Mouse (Mus musculus) ES-E14 (cell line): Measurements from ENCODE around the gene Nrap. TPM values are rescaled to one million over a fixed set of nuclear protein-coding genes. Genes with fewer than 3 reads are reported as not detected.

Experiments
- DNase-seq: peaks from one replicate; pipeline ENCODE4 v3.0.0-alpha.2; 2013; ENCODE audit warnings: low read depth, low spot score
- H3K27ac ChIP-seq: 2 replicates; pipeline ENCODE4 v1.5.1; 2012; ENCODE audit warnings: low read depth, mild to moderate bottlenecking, low read length, moderate library complexity, mixed read lengths; ENCODE audit not compliant: poor library complexity, insufficient read depth, severe bottlenecking
- H3K36me3 ChIP-seq: 2 replicates; pipeline ENCODE4 v1.6.1; 2012; ENCODE audit warnings: mild to moderate bottlenecking, low read length, moderate library complexity, mixed read lengths; ENCODE audit not compliant: control insufficient read depth, poor library complexity, insufficient read depth, severe bottlenecking
- H3K4me1 ChIP-seq, 2 experiments: fragments of 150-350 bp in 1 of 2; sonication (generic) in 1 of 2; 2 replicates each; pipeline ENCODE4 v1.6.1; 2012; ENCODE audit warnings: low read length in 2 of 2, mild to moderate bottlenecking in 1 of 2, mixed read lengths in 1 of 2; ENCODE audit not compliant: control insufficient read depth in 2 of 2, insufficient read depth in 2 of 2, poor library complexity in 1 of 2
- H3K4me3 ChIP-seq, 2 experiments: fragments of 150-350 bp in 1 of 2; sonication (generic) in 1 of 2; 2 replicates each; pipeline ENCODE4 v1.5.1; 2012; ENCODE audit warnings: low read length in 2 of 2, low read depth in 1 of 2, mild to moderate bottlenecking in 1 of 2, mixed read lengths in 1 of 2; ENCODE audit not compliant: insufficient read depth in 1 of 2, poor library complexity in 1 of 2, severe bottlenecking in 1 of 2
- H3K9ac ChIP-seq: 2 replicates; pipeline ENCODE4 v1.6.1; 2012; ENCODE audit warnings: low read depth, mild to moderate bottlenecking, low read length, mixed read lengths; ENCODE audit not compliant: poor library complexity, insufficient read depth, severe bottlenecking
- H3K9me3 ChIP-seq: fragments of 150-350 bp; sonication (generic); 2 replicates; pipeline ENCODE4 v1.6.1; 2012; ENCODE audit warnings: low read depth, mild to moderate bottlenecking, low read length; ENCODE audit not compliant: control insufficient read depth, insufficient read depth
- CHD2 ChIP-seq: IDR thresholded peaks from 2 replicates; pipeline ENCODE4 v1.6.1; 2014; ENCODE audit warnings: mild to moderate bottlenecking, low read depth, low read length, inconsistent platforms
- HCFC1 ChIP-seq: IDR thresholded peaks from 2 replicates; pipeline ENCODE4 v1.6.1; 2012; ENCODE audit warnings: low read length, inconsistent platforms, borderline replicate concordance; ENCODE audit not compliant: insufficient read depth
- MAFK ChIP-seq: IDR thresholded peaks from 2 replicates; pipeline ENCODE4 v1.6.1; 2014; ENCODE audit warnings: mild to moderate bottlenecking, low read depth, low read length, inconsistent platforms; ENCODE audit not compliant: insufficient read depth
- ZC3H11A ChIP-seq: IDR thresholded peaks from 2 replicates; pipeline ENCODE4 v1.6.1; 2012; ENCODE audit warnings: low read depth, mild to moderate bottlenecking, inconsistent platforms, low read length, borderline replicate concordance
- ZNF384 ChIP-seq: IDR thresholded peaks from 2 replicates; pipeline ENCODE4 v1.6.1; 2012; ENCODE audit warnings: low read depth, low read length, inconsistent platforms
- in situ Hi-C, 2 experiments: fragments of 600-800 bp; cut with MboI; formaldehyde crosslinking; loops; one replicate each; pipeline ENCODE4 v1.15.1; 2025; ENCODE audit warnings: low sequenced_read_pairs in 2 of 2, inconsistent platforms in 1 of 2; ENCODE audit not compliant: unreplicated experiment in 2 of 2
- total RNA-seq: library from RNA; depleted of rRNA; stranded (reverse); fragments of 300-350 nt; gene quantifications from 2 replicates; pipeline ENCODE4 v1.2.3, GENCODE M21; 2012

Nrap gene
- total RNA-seq, 1 experiment: 0.09 TPM

- Histone ChIP-seq H3K36me3 (no peaks in the 10 kb centered on the region), H3K9me3 (no peaks in the 10 kb centered on the region), H3K27ac (no peak overlapping the region), H3K4me1 (no peaks in the 10 kb centered on the region), H3K4me3 (no peak overlapping the region), H3K9ac (no peak overlapping the region)
- in situ Hi-C loops: no loop called here
- no peak for TF ChIP-seq ZC3H11A
- TF ChIP-seq ZNF384: no peak
- TF ChIP-seq HCFC1: no peak
- no peak for DNase-seq
These were observed 42.9 kb upstream of the Nrap start for GRCm38 (mm10) chr19:56432706-56433105.

DNA sequence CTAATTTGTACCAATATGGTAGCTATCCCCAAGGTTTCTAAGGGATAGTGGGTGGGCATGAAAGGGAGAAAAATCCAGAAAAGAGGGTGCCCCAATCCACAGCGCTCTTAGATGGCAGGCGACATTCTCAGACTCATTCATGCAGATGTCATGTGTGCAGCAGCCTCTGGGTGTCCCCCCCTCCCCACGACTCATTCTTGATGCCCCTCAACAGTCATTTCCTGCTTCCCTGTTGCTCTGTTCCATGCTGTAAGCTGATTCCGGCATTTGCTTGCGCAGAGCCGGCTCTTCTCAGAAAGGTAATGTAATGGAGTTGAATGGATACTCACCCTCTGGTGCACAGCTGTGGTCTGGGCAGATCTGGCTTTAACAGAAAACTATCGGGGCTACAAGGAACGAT is 40.5 kb upstream of the Nrap start:
- Histone ChIP-seq H3K27ac (no peak overlapping the region), H3K9ac (no peak overlapping the region), H3K9me3 (no peaks in the 10 kb centered on the region), H3K4me1 (no peaks in the 10 kb centered on the region), H3K4me3 (no peak overlapping the region), H3K36me3 (no peaks in the 10 kb centered on the region)
- no peak for DNase-seq
- in situ Hi-C loops: no loop called here
- no peak for TF ChIP-seq HCFC1
- TF ChIP-seq ZC3H11A: peak; percentile 13; the same call in 1 of the 2 replicates
- TF ChIP-seq MAFK: no peak

- Histone ChIP-seq H3K4me1 (peaks cover 0 to 4% of the 10 kb centered on the region in 2 experiments; a peak in 1 of 4 replicates), H3K9me3 (no peaks in the 10 kb centered on the region), H3K36me3 (no peaks in the 10 kb centered on the region), H3K9ac (no peak overlapping the region), H3K4me3 (no peak overlapping the region), H3K27ac (no peak overlapping the region)
- no peak for DNase-seq
- in situ Hi-C loops: no loop called here
- TF ChIP-seq CHD2 (no peak), ZNF384 (no peak), ZC3H11A (no peak), MAFK (no peak), HCFC1 (no peak)
These were observed 35.7 kb upstream of the Nrap start for GRCm38 (mm10) chr19:56425492-56425891.

- H3K27ac ChIP-seq: no peak overlapping the region
- H3K36me3 ChIP-seq: no peaks in the 10 kb centered on the region
- DNase-seq: no peak
- no peaks in the 10 kb centered on the region for H3K9me3 ChIP-seq
- peaks cover 0 to 4% of the 10 kb centered on the region in 2 experiments; a peak in 1 of 4 replicates for H3K4me1 ChIP-seq
- TF ChIP-seq HCFC1 (no peak), ZNF384 (no peak), ZC3H11A (no peak), CHD2 (no peak), MAFK (no peak)
- in situ Hi-C loops: no loop called here
- no peak overlapping the region for H3K9ac ChIP-seq
- H3K4me3 ChIP-seq: no peak overlapping the region
These were observed 35.0 kb upstream of the Nrap start for GRCm38 (mm10) chr19:56424606-56425395.
